Mouse (Mus musculus) natural killer cell, adult 2 months (primary cell): ENCODE measurements at regions not wholly inside any gene's neighbourhood (a gene's known extent, or its start where the extent isn't known, plus 50 kb on each side); places are given as distances from the start of the nearest gene placed in this dataset.

Experiments used
- DNase-seq, 2 experiments: peaks; one replicate each; pipeline ENCODE4 v3.0.0; 2022; ENCODE audit warnings: low spot score in 2 of 2

GRCm38 (mm10) chr11:57904216-57904615, 71.6 kb upstream of the Hand1 start:
- no peak for DNase-seq

- DNase-seq: no peak
Observed at GRCm38 (mm10) chr11:57899335-57899734, 66.7 kb upstream of the Hand1 start.

GRCm38 (mm10) chr11:57895497-57895896, 62.9 kb upstream of the Hand1 start:
- DNase-seq: no peak

- no peak for DNase-seq
Observed at GRCm38 (mm10) chr11:57882736-57883635, 50.4 kb upstream of the Hand1 start.
